14 mouse cellular contexts compared by ENCODE assay signal in the genomic region with DNA sequence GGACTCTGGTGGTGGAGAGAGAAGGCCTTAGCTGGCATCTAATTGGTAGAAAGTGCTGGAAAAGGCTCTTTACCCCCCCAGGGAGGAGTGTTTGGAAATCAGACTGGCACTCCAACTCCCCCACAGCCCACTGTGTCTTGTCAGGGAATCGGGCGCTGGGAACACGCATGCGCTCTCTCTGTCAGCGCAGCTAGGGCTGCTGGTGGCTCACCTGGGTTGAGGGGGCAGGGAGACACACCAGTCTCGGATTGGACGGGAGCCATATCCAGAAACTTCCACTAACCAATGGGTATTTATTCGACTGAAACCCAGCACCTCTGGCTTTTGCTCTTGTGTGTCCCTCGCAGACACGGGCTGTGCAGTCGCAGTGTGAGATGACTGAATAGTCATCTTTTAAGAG.
"Had no signal": no experiment of that assay in that cellular context is flagged by ENCODE, and none has a peak within 500 bp of the region (broad histone marks: within the 10 kb centered on the region; RNA-seq: fewer than 3 reads in every experiment).

No protein-coding gene starts in this region.

- H3K36me3 ChIP-seq: liver, embryonic 13.5 days had no signal

- DNase-seq: kidney, adult 8-10 months; kidney, postnatal 25 days; layer of hippocampus, adult 9-11 months; liver, embryonic 13.5 days; lung, adult 2 months; lung, postnatal 14 days; lung, postnatal 4 days; thymus, adult 18-20 months; thymus, postnatal 36 days had no signal

- H3K9me3 ChIP-seq: liver, embryonic 13.5 days; midbrain, embryonic 12.5 days; midbrain, embryonic 15.5 days had no signal

- H3K27ac ChIP-seq: kidney, postnatal 0 days; layer of hippocampus, adult 2 months; liver, embryonic 13.5 days; midbrain, embryonic 12.5 days; midbrain, embryonic 15.5 days had no signal

- H3K9ac ChIP-seq: liver, embryonic 13.5 days; midbrain, embryonic 12.5 days; midbrain, embryonic 15.5 days had no signal

- H3K27me3 ChIP-seq: liver, embryonic 13.5 days; midbrain, embryonic 15.5 days had no signal

- H3K4me3 ChIP-seq: layer of hippocampus, adult 2 months; liver, embryonic 13.5 days; midbrain, embryonic 12.5 days; midbrain, embryonic 15.5 days; myocyte had no signal

- ATAC-seq: midbrain, embryonic 15.5 days had no signal

- H3K4me2 ChIP-seq: liver, embryonic 13.5 days; midbrain, embryonic 12.5 days; midbrain, embryonic 15.5 days had no signal

- H3K4me1 ChIP-seq: liver, embryonic 13.5 days had no signal
